Mouse (Mus musculus): ENCODE data around the gene 1700030J22Rik. TPM values are rescaled to one million over a fixed set of nuclear protein-coding genes. Genes with fewer than 3 reads are reported as not detected.
A peak's percentile ranks its signal among the peaks of the same experiment; 100 is the strongest.

The 1700030J22Rik gene
- 5.9 and 7.0 TPM in 2 replicates for polyA plus RNA-seq (2015; fragmentation: Nextera tagmentation; extraction: Ambion mirVana)

DNA sequence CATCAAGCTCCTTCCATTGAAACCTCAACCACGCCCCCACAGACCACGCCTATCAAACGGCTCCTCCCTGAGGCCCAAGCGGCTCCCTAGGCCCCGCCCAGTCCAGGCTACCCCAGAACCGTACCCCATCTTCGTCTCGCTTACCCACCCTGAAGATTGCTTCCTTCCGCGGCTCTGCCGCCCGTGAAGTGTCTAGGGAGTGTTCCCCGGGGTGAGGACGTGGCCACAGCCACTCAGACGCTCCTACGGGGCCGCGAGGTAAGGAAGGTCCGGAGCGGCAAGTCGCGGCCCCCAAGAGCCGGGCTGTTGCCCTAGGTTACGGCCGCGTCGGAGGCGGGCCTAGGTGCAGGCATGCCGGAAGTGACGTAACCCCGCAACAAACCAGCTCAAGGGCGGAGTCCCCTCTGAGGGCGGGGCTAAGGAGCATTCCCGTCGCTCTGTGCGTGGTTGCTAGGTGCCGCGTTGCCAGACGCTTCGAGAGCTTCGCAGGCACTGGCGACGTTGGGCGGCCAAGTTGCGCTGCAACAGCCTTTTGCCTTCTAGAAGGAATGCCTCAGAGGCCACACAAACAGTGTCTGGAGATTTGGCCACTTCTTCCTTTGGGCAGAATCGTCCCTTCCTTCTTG, at the start of gene 1700030J22Rik:
TSS of gene 1700030J22Rik (minus strand) at position 329 of the 626 bp plus-strand sequence.
- Histone ChIP-seq H3K27me3 (replicated peaks) (no peaks in the 10 kb centered on the region), H3K4me1 (peaks cover 16% of the 10 kb centered on the region), H3K36me3 (peaks cover 9% of the 10 kb centered on the region), H3K9ac (replicated peaks) (peak within 1 kb of the TSS; percentile 59), H3K9me3 (replicated peaks) (no peaks in the 10 kb centered on the region), H3K4me3 (replicated peaks) (peak within 1 kb of the TSS; percentile 90), H3K27ac (replicated peaks) (peak within 1 kb of the TSS; percentile 79), H3K4me2 (peak within 1 kb of the TSS; percentile 93)
- under 1% methylated on average over 46 of the region's 46 CpGs for WGBS
- ATAC-seq (ENCODE audit: low FRiP score) = peak; percentile 99

GRCm38 (mm10) chr8:117027601-117028000, 48.8 kb upstream of the 1700030J22Rik start:
- no peak overlapping the region for H3K4me2 ChIP-seq
- H3K27me3 ChIP-seq (replicated peaks) = no peaks in the 10 kb centered on the region
- no peak overlapping the region for H3K9ac ChIP-seq (replicated peaks)
- H3K27ac ChIP-seq (replicated peaks) = no peak overlapping the region
- no peaks in the 10 kb centered on the region for H3K4me1 ChIP-seq
- ATAC-seq (ENCODE audit: low FRiP score) = no peak
- H3K4me3 ChIP-seq (replicated peaks) = no peak overlapping the region
- no peaks in the 10 kb centered on the region for H3K9me3 ChIP-seq (replicated peaks)
- WGBS = 82% methylated on average over 5 of the region's 5 CpGs
- no peaks in the 10 kb centered on the region for H3K36me3 ChIP-seq

DNA sequence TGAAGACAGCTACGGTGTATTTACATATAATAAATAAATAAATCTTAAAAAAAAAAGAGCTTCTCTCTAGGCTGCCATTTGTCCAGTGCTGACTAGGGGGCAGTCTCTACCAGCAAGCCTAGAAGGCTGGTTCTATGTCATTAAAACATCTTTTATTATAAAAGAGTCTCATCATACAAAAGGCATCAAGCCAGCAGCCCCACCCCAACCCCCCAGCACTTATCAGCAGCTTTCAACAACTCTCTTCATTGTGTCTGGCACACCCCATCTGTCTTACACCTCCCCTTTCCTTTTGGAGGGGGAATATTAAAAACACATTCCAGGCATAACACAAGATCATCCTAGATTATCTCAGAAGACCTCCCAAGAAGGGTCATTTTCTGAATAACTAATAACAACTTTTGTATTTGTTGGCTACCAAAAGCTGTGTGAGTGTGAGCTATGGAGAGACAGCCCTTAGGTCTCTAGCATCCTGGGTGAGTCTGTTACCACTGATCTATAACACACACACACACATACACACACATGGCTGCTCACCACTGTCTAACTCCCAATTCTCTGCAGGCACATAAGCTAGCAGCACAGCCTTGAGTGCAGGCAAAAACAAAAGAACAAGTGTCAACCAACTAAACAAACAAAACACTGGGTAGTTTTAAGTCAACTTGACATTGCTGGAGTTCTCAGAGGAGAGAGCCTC, 43.7 kb upstream of the 1700030J22Rik start:
- no peaks in the 10 kb centered on the region for H3K27me3 ChIP-seq (replicated peaks)
- H3K27ac ChIP-seq (replicated peaks) = no peak overlapping the region
- no peak overlapping the region for H3K4me2 ChIP-seq
- H3K36me3 ChIP-seq = no peaks in the 10 kb centered on the region
- ATAC-seq (ENCODE audit: low FRiP score) = no peak
- no peak overlapping the region for H3K4me3 ChIP-seq (replicated peaks)
- WGBS = 77% methylated on average over 1 of the region's 1 CpGs
- H3K9me3 ChIP-seq (replicated peaks) = no peaks in the 10 kb centered on the region
- H3K9ac ChIP-seq (replicated peaks) = no peak overlapping the region
- peaks cover 10% of the 10 kb centered on the region for H3K4me1 ChIP-seq

DNA sequence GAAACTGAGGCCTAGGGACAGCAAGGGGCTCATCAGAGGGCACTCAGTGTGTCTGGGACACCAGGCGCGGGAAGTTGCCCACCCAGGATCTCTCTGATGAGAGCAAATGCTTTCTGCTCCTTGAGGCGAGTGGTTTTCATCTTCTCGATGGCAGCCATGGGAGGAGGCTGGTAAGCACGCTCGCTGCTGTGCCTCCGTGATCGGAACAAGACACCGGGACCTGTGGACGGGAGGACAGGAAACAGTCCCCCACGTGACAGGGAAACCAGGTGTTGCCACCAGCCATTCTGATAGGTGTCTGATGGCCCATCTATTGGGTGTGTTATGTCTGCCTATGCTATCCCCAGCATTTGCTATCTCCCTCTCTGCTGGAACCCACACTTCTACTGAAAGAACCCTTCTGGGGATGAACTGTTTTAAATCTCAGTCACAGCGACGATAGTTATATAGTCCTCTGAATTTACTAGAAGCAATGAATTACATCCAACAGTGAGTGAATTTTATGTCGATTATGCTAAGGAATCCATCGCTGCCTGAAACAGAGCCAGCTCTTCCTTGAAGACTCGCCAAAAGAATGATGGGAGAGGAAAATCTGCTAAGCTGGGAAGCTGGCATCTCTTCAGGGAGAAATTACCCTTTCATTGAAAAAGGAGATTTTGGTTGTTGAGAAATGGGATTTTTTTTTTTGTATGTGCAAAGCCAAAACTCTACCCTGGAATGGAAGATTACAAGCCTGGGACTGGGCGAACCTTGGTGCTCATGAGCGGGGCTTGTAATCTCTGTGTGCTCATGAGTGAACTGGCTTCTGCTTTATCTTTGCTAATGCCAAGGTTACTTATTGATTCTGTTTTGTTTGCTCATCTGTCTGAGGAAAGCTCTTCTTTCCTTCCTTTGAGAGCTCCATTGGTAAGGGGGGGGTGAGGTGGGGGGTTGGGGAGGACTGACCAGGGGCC, 40.8 kb upstream of the 1700030J22Rik start:
- peaks cover 10% of the 10 kb centered on the region for H3K4me1 ChIP-seq
- no peak overlapping the region for H3K4me2 ChIP-seq
- peak overlapping the region; percentile 33; the same call in 1 of the 2 replicates for H3K27ac ChIP-seq (replicated peaks)
- H3K36me3 ChIP-seq = no peaks in the 10 kb centered on the region
- no peak overlapping the region for H3K4me3 ChIP-seq (replicated peaks)
- H3K9me3 ChIP-seq (replicated peaks) = no peaks in the 10 kb centered on the region
- ATAC-seq (ENCODE audit: low FRiP score) = no peak
- H3K27me3 ChIP-seq (replicated peaks) = no peaks in the 10 kb centered on the region
- H3K9ac ChIP-seq (replicated peaks) = no peak overlapping the region
- 81% methylated on average over 18 of the region's 18 CpGs for WGBS

DNA sequence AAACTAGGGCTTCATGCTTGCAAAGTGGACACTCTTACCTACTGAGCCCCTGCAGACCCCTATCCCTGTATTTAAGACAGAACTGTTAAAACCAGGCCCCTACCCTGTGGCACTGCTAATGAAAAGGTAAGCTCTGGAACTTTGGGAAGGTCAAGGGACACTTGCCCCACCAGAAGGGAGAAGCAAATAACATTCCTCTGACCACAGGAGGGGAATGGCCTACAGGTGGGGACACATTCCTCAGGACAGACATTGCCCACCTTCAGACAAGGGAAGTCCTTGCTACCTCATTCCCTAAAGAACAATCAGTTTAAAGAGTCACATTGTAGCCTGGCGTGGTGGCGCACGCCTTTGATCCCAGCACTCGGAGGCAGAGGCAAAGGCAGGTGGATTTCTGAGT, 39.1 kb upstream of the 1700030J22Rik start:
- Histone ChIP-seq H3K36me3 (no peaks in the 10 kb centered on the region), H3K4me1 (peaks cover 10% of the 10 kb centered on the region), H3K4me3 (replicated peaks) (no peak overlapping the region), H3K9me3 (replicated peaks) (no peaks in the 10 kb centered on the region), H3K27me3 (replicated peaks) (no peaks in the 10 kb centered on the region), H3K4me2 (no peak overlapping the region), H3K27ac (replicated peaks) (no peak overlapping the region), H3K9ac (replicated peaks) (no peak overlapping the region)
- WGBS = 92% methylated on average over 4 of the region's 4 CpGs
- no peak for ATAC-seq (ENCODE audit: low FRiP score)

DNA sequence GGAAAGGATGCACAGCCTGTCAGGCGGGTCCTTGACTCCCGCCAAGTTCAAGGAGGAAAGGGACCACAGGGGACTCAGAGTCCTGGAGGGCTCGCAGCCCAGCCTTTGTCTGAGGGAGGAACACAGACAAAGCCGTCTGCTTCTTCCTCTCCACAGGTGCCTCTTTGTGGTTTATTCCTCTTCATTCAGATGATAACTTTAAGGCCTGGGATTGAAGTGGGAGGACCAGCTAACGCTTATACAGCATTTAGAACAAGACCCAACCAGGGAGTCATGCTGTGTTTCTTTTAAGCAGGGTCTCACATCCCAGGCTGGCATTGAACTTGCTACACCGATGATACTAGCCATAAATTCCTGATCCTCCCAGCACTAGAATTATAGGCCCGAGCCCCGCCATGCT, 38.2 kb upstream of the 1700030J22Rik start:
- Histone ChIP-seq H3K9ac (replicated peaks) (no peak overlapping the region), H3K36me3 (no peaks in the 10 kb centered on the region), H3K27me3 (replicated peaks) (no peaks in the 10 kb centered on the region), H3K9me3 (replicated peaks) (no peaks in the 10 kb centered on the region), H3K27ac (replicated peaks) (no peak overlapping the region), H3K4me1 (peaks cover 10% of the 10 kb centered on the region), H3K4me2 (no peak overlapping the region), H3K4me3 (replicated peaks) (no peak overlapping the region)
- 26% methylated on average over 8 of the region's 8 CpGs for WGBS
- ATAC-seq (ENCODE audit: low FRiP score) = no peak

GRCm38 (mm10) chr8:117015670-117016069, 36.9 kb upstream of the 1700030J22Rik start:
- no peak overlapping the region for H3K27ac ChIP-seq (replicated peaks)
- H3K4me2 ChIP-seq = no peak overlapping the region
- no peaks in the 10 kb centered on the region for H3K36me3 ChIP-seq
- no peaks in the 10 kb centered on the region for H3K27me3 ChIP-seq (replicated peaks)
- H3K4me3 ChIP-seq (replicated peaks) = no peak overlapping the region
- no peak overlapping the region for H3K9ac ChIP-seq (replicated peaks)
- ATAC-seq (ENCODE audit: low FRiP score) = no peak
- peaks cover 10% of the 10 kb centered on the region for H3K4me1 ChIP-seq
- no peaks in the 10 kb centered on the region for H3K9me3 ChIP-seq (replicated peaks)
- WGBS = 65% methylated on average over 4 of the region's 4 CpGs

DNA sequence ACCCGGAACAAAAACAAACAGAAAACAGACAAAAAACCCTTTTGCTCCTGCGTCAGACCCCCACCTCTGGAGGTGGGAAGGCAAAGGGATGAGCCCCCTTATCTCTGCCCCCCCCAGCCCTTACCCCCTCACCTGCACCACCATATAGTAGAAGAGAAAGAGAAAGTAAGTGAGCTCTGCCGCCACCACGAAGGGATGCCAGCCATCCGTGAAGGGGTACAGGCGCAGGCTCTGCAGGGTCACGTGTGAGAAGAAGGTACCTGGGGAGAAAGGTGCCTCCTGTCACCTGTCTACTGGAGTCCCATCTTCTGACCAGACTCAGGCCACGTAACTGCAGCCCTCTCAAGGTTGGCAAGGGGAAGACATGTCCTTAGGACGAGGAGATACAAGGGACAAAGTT, 32.6 kb upstream of the 1700030J22Rik start:
- no peak overlapping the region for H3K4me2 ChIP-seq
- no peak for ATAC-seq (ENCODE audit: low FRiP score)
- no peak overlapping the region for H3K4me3 ChIP-seq (replicated peaks)
- no peaks in the 10 kb centered on the region for H3K36me3 ChIP-seq
- H3K27me3 ChIP-seq (replicated peaks) = no peaks in the 10 kb centered on the region
- 89% methylated on average over 9 of the region's 9 CpGs for WGBS
- no peaks in the 10 kb centered on the region for H3K4me1 ChIP-seq
- H3K9me3 ChIP-seq (replicated peaks) = no peaks in the 10 kb centered on the region
- H3K27ac ChIP-seq (replicated peaks) = no peak overlapping the region
- no peak overlapping the region for H3K9ac ChIP-seq (replicated peaks)

GRCm38 (mm10) chr8:116994016-116994716, 15.4 kb upstream of the 1700030J22Rik start:
- H3K9me3 ChIP-seq (replicated peaks) = no peaks in the 10 kb centered on the region
- no peaks in the 10 kb centered on the region for H3K36me3 ChIP-seq
- 59% methylated on average over 11 of the region's 11 CpGs for WGBS
- no peak for ATAC-seq (ENCODE audit: low FRiP score)
- H3K4me2 ChIP-seq = peak overlapping the region; percentile 96
- H3K27ac ChIP-seq (replicated peaks) = peak overlapping the region; percentile 79
- peak overlapping the region; percentile 86 for H3K4me3 ChIP-seq (replicated peaks)
- H3K4me1 ChIP-seq = peaks cover 19% of the 10 kb centered on the region
- 0 out of 2 replicates have a peak, but pooled peaks cover 2% of the 10 kb centered on the region for H3K27me3 ChIP-seq (replicated peaks)
- H3K9ac ChIP-seq (replicated peaks) = peak overlapping the region; percentile 55; the same call in 1 of the 2 replicates

DNA sequence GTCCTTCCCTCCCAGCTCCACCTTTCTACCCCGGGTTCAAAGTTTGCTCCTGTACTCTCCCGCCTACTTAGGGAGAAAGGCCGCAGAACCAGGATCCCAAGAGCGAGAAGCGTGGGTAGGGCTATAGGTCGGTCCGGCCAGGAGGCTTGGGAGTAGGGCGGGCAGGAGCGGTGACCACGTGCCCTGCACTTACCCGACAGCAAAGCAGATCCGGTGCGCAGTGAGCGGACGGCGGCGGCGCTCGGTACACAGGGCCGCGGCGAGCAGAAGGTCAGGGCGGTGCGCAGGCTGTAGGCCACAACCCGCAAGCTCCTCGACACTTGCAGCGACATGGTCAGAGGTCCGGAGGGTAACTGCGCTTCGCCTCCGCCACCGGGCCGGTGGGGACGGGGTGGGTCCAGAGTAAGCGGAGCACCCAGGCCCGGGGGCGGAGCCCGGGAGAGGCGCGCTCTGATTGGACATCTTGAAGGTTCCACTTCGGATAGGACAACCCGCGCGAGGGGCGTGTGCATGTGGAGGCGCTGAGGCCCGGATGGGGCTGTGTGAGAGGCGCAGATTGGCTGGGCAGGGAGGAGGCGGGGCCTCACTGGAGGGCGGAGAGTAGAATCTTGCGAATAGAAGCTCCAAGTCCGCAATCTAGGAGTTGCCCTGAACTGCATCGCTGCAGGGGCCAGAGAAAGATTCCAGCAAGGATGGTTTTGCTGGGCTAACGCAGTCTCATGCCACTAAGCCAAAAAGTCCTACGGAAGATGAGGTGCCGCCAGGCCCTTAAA, 14.5 kb upstream of the 1700030J22Rik start, which contains the start of gene Gcsh:
TSS of gene Gcsh (minus strand) at position 443 of the 773 bp plus-strand sequence.
- Histone ChIP-seq H3K4me2 (peak within 1 kb of the TSS; percentile 96), H3K4me1 (peaks cover 19% of the 10 kb centered on the region), H3K9me3 (replicated peaks) (no peaks in the 10 kb centered on the region), H3K36me3 (peaks cover 2% of the 10 kb centered on the region; the same call in 1 of the 2 replicates), H3K4me3 (replicated peaks) (peak within 1 kb of the TSS; percentile 86), H3K9ac (replicated peaks) (peak within 1 kb of the TSS; percentile 60), H3K27me3 (replicated peaks) (0 out of 2 replicates have a peak, but pooled peaks cover 2% of the 10 kb centered on the region), H3K27ac (replicated peaks) (peak within 1 kb of the TSS; percentile 79)
- under 1% methylated on average over 56 of the region's 56 CpGs for WGBS
- peak; percentile 100 for ATAC-seq (ENCODE audit: low FRiP score)
